Mouse (Mus musculus) kidney, adult 8-10 months (tissue): ENCODE data around the gene Gm37240.
A peak's percentile ranks its signal among the peaks of the same experiment; 100 is the strongest.

ENCODE experiments used
- DNase-seq, 2 experiments: peaks; one replicate each; pipeline ENCODE4 v3.0.0; 2022

Gene Gm37240

GRCm38 (mm10) chr3:84479293-84480005, 1407.9 kb downstream of the Gm37240 start:
- peak; percentile 31 to 40 for DNase-seq

DNA sequence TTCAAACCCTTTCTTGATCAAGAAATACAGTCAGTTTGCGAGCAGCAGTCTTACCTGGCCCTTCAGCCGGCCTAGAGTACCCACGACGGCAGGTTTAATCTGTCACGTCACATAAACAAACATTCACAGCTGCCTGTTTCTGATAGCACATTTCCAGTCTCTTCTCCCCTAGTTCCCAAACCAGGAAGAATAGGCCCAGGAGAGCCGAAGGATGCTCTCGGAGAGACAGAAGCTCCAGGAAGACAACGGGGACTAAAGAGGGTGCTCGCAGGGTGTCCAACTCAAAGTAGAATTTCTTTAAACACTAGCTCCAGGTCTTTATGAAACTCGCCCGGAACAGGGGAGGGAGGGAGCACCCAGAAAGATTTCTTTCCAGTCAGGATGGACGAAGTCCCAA, 1408.4 kb downstream of the Gm37240 start:
- DNase-seq: no peak

- no peak for DNase-seq
Measured at GRCm38 (mm10) chr3:84478195-84478594, 1409.1 kb downstream of the Gm37240 start.

GRCm38 (mm10) chr3:84477498-84477897, 1409.8 kb downstream of the Gm37240 start:
- DNase-seq: no peak

- DNase-seq: no peak
Measured at GRCm38 (mm10) chr3:84474981-84475775, 1412.1 kb downstream of the Gm37240 start.

DNA sequence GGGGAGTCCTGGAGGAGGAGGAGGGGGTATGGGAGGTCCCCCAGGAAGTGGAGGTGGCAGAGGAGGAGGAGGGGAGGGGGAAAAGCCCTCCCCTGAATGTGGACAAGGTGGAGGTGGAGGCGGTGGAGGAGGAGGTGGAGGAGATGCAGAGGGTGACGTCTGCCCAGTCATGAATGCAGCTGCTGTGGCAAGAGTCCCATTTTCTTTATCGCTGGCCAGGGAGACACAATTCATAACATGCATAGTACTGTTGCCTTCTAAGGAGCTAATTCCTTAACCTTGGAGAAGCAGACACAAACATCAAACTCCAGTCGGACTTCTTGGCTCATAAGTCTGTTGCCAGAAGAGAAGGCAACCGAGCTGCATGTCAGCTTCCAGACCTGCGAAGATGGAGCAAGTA, 1412.9 kb downstream of the Gm37240 start:
- DNase-seq: no peak

DNA sequence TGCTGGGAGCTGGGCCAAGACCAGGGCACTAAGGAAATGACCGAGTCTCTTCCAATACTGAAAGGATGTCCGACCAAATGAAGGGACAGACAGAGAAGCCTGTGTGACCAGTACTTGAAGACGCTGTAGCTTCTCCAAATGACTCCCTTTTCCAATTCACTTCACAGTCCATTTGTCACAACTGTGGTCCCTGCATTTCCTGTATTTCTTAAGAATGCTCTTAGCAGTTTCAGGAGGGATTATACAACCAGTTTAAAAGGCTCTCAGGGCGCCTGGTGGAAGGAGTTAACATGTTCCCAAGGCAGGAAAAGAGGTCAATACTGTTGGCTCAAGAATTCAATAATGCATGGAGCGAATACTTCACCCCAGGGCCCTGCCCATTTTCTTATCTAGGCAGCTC, 1414.4 kb downstream of the Gm37240 start:
- no peak for DNase-seq

DNA sequence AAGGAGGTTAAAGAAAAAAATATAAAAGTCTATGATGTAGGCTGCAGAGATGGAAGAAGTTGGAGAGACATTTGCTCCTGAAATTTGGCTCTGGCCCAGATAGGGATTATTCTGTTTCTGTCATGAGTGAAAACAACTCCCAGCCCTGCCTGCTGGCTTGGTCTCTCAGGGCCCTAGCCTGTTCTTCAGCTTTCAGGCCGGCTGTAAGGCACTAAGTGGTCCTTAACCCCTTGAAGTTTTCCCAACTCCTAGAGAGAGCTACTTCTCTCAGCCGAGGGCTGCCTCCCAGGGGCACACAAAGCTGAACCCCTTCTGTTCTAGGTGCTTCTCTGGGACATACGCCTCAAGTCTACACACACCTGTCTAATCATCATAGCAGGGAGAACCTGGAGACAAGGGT, 1414.8 kb downstream of the Gm37240 start:
- no peak for DNase-seq

GRCm38 (mm10) chr3:84471146-84471545, 1416.2 kb downstream of the Gm37240 start:
- DNase-seq: no peak

GRCm38 (mm10) chr3:84468111-84468453, 1419.2 kb downstream of the Gm37240 start:
- DNase-seq: no peak

DNA sequence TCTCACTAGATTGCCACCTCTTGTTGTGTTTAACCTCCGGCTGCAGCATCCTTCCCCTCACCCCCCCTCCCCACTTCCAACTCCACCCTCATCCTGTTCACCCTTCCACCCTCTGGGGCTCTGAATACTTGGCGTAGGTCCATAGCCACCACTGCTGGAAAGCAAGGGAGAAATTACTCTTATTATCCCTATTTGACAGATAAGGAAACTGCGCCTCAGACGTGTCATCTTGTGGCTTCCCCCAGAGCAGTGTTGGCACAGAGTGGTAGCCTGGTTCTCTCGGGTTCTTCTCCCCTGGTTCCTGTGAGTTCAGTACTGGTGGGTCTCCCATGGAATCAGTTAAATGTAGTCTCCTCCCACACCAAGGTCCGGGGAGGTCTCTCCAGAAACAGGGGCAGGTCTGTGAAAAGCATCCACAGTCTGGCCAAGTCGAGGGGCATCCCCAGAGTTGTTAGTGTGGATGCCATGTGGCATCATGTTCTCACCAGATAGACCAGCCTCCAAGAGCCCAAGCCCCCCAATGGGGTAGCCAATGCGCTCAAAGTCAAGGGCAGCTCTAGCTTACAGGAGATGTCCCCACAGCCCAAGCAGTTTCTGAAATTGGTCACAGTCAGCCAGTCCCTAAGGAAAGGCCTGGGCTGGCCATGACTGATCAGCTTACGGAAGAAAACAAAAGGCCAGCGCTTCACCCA, 1419.8 kb downstream of the Gm37240 start:
- peak; percentile 41 to 63 for DNase-seq

- DNase-seq: no peak
Measured at GRCm38 (mm10) chr3:84465822-84466500, 1421.4 kb downstream of the Gm37240 start.

- DNase-seq: no peak
Measured at GRCm38 (mm10) chr3:84461687-84462086, 1425.6 kb downstream of the Gm37240 start.

DNA sequence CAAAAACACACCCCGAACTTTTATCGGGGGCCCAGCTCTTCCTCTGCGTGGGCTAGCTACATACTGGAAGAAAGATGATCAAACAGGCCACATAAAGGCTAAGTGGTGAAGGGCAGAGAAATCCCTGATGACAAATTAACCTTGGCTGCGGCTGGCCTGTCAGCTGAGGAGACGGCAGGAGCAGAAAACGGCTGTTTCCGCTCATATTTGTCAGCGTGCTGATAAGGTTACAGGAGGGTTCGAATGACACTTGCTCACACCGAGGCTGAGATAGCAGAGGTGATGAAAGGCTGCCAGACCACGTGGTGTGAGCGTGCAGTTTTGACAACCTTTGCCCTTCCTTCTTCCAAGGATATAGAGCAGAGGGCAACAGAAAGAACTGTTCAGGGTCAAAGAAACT, 1426.4 kb downstream of the Gm37240 start:
- DNase-seq: peak; percentile 69 to 77

DNA sequence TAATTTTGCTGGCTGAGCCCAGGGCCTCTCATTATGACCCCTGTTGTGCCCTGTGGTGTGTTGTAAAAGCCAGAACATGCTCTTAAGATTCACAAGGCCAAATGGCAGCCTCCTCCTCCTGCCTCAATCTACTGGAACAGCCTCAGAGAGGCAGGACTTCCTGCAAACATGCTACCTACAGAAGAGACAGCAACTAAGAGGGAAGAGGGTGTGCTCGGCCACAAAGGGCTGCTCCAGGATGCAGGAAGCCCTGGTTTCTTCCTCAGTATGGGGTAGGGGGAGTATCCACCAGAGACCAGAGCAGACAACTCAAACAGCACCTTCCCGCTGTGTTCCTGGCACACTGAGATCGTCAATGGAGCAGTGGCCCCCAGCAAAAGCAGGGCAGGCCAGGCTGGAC, 1426.8 kb downstream of the Gm37240 start:
- DNase-seq: no peak

DNA sequence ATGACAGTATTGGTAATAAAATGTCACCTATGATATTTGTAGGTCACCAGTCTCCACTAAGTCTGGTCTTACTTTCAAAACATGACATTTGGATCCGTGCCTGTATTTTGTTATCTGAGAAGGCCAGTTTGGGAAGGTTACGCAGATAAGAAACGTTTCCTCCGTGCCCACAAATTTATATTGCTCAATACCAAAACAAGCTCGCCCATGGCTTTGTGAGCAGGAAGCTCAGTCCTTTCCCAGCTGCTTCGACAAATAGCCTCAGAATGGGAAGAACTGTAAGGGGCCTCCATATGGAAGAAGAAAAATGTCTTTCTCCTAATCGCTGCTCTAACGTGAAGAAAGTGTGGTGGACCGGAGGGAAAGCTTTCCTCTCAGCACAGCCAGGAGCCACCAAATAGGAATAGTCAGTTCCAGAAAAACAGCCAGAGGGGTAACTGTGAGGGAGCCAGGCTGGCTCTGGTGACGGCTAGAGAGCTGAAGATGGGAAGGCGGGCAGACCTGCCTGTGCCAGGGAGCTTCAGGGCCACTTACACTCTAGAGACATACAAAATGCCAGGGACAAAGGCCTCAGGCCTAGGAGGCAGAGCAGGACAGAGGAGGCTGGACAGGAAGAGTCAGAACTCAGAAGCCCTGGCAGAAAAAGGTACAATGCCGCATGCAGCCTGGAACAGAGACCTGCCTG, 1431.4 kb downstream of the Gm37240 start:
- peak in 1 of 2 experiments; percentile 46 for DNase-seq

DNA sequence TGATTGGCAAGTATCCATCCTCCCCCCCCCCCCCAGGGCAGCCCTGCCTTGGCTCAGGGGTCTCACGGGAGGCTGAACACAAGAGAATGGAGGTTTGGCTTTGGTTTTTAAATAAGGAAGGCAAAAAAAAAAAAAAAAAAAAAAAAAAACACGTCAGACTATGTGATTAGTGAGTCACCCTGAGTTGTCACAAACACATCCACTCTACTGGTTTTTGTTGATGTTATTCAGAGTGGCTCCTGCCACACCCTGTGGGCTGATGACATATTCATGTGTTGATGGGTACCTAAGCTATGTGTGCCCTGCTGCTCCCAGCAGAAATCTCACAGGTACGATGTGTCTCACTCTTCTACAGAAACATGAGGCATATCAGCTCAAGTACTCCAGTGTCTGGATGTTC, 1436.7 kb downstream of the Gm37240 start:
- DNase-seq: no peak

DNA sequence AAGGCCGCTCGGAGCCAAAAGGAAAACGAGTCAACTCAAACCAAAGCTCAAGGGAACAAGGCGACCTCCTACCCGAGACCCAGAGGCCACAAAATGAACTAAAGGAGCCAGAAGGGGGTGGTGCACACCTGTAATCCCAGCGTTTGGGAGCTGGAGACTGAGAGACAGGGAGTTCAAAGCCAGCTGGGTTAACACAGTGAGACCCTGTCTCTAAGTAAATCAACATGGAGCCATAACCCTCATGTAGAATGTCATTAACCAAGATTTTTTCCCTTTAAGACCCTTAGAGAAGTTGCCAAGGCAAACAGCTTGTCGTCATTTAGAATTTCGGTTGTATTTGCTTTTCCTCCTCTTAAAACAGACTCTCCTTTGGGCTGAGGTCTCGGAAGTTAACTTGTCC, 1438.3 kb downstream of the Gm37240 start:
- no peak for DNase-seq

GRCm38 (mm10) chr3:84447803-84448202, 1439.5 kb downstream of the Gm37240 start:
- no peak for DNase-seq
